Mouse (Mus musculus) brain, embryonic 14.5 days (tissue): ENCODE data around the gene Hnrnpdl.

Experiments
- CTCF ChIP-seq: fragments of 200-500 bp; IDR thresholded peaks from 2 replicates; pipeline ENCODE4 v1.5.1; 2012; ENCODE audit warnings: inconsistent platforms, mild to moderate bottlenecking, moderate library complexity, borderline replicate concordance; ENCODE audit not compliant: insufficient read depth, insufficient read length; ENCODE audit errors: extremely low read depth
- POLR2A ChIP-seq: fragments of 200-500 bp; IDR thresholded peaks from 2 replicates; pipeline ENCODE4 v1.6.1; 2012; ENCODE audit warnings: mild to moderate bottlenecking, inconsistent platforms, borderline replicate concordance; ENCODE audit not compliant: poor library complexity, insufficient read depth, insufficient read length, severe bottlenecking; ENCODE audit errors: extremely low read depth

GRCm38 (mm10) chr5:100085097-100085496, 45.6 kb upstream of the Hnrnpdl start:
- TF ChIP-seq CTCF (no peak), POLR2A (no peak)
